Mouse (Mus musculus) hindbrain, embryonic 12.5 days (tissue): ENCODE data around the gene Cgnl1. TPM values are rescaled to one million over a fixed set of nuclear protein-coding genes. Genes with fewer than 3 reads are reported as not detected.

Experiments used
- ATAC-seq: fragments of 200-750 bp; cut with Nextera tagmentation; 2 replicates; pipeline ENCODE4 v1.8.0; 2017; ENCODE audit warnings: moderate TSS enrichment; ENCODE audit not compliant: low FRiP score
- H3K27ac ChIP-seq: fragments of 300-500 bp; sonication (generic); 2 replicates; pipeline ENCODE4 v1.5.1; 2016; ENCODE audit warnings: mild to moderate bottlenecking
- H3K27me3 ChIP-seq: fragments of 300-500 bp; sonication (generic); 2 replicates; pipeline ENCODE4 v1.6.1; 2016; ENCODE audit warnings: mild to moderate bottlenecking
- H3K36me3 ChIP-seq: fragments of 300-500 bp; sonication (generic); 2 replicates; pipeline ENCODE4 v1.6.1; 2016; ENCODE audit warnings: mild to moderate bottlenecking
- H3K4me1 ChIP-seq: fragments of 300-500 bp; sonication (generic); 2 replicates; pipeline ENCODE4 v1.6.1; 2016
- H3K4me2 ChIP-seq: fragments of 300-500 bp; sonication (generic); replicated peaks from 2 replicates; pipeline ENCODE4 v1.6.1; 2016; ENCODE audit warnings: mild to moderate bottlenecking
- H3K4me3 ChIP-seq: fragments of 300-500 bp; sonication (generic); 2 replicates; pipeline ENCODE4 v1.5.1; 2016; ENCODE audit warnings: mild to moderate bottlenecking
- H3K9ac ChIP-seq: fragments of 300-500 bp; sonication (generic); 2 replicates; pipeline ENCODE4 v1.6.1; 2016; ENCODE audit warnings: mild to moderate bottlenecking, moderate library complexity
- H3K9me3 ChIP-seq: fragments of 300-500 bp; sonication (generic); replicated peaks from 2 replicates; pipeline ENCODE4 v1.6.1; 2016; ENCODE audit warnings: mild to moderate bottlenecking
- WGBS: fragments of 180-500 bp; shearing (Covaris S2); methylation state at CpG from one replicate; pipeline ENCODE4 v1.1.7; 2016; 5-methylcytosine and 5-hydroxymethylcytosine counted together
- polyA plus RNA-seq: library from polyadenylated mRNA; unstranded; fragments of >200 nt; fragmentation: Nextera tagmentation; extraction: Ambion mirVana; gene quantifications from 2 replicates; pipeline ENCODE4 v1.2.1, GENCODE M21; 2016

The Cgnl1 gene
- polyA plus RNA-seq = 7.1 and 7.3 TPM in 2 replicates

GRCm38 (mm10) chr9:71770991-71771767, at the start of gene Cgnl1:
Gene Cgnl1, minus strand, starts transcription at chr9:71771602.
- Histone ChIP-seq H3K9me3 (no peaks in the 10 kb centered on the region), H3K36me3 (no peaks in the 10 kb centered on the region), H3K27ac (no peak within 1 kb of the TSS), H3K4me1 (peaks cover 6% of the 10 kb centered on the region; the same call in 1 of the 2 replicates), H3K4me3 (peak within 1 kb of the TSS; percentile 62), H3K27me3 (peaks cover 56% of the 10 kb centered on the region), H3K4me2 (peak within 1 kb of the TSS; percentile 89), H3K9ac (peak within 1 kb of the TSS; percentile 69)
- peak; percentile 85 for ATAC-seq
- under 1% methylated on average over 60 of the region's 67 CpGs for WGBS

- no peak overlapping the region for H3K4me2 ChIP-seq
- 92% methylated on average over 7 of the region's 7 CpGs for WGBS
- H3K9me3 ChIP-seq = no peaks in the 10 kb centered on the region
- no peak overlapping the region for H3K4me3 ChIP-seq
- no peak for ATAC-seq
- no peaks in the 10 kb centered on the region for H3K36me3 ChIP-seq
- H3K4me1 ChIP-seq = no peaks in the 10 kb centered on the region
- no peak overlapping the region for H3K9ac ChIP-seq
- H3K27me3 ChIP-seq = no peaks in the 10 kb centered on the region
- no peak overlapping the region for H3K27ac ChIP-seq
Measured at GRCm38 (mm10) chr9:71818453-71818852, 47.1 kb upstream of the Cgnl1 start.

GRCm38 (mm10) chr9:71816121-71816520, 44.7 kb upstream of the Cgnl1 start:
- Histone ChIP-seq H3K4me3 (no peak overlapping the region), H3K9ac (no peak overlapping the region), H3K4me2 (no peak overlapping the region), H3K9me3 (no peaks in the 10 kb centered on the region), H3K27me3 (no peaks in the 10 kb centered on the region), H3K36me3 (no peaks in the 10 kb centered on the region), H3K27ac (no peak overlapping the region), H3K4me1 (peaks cover 4% of the 10 kb centered on the region; the same call in 1 of the 2 replicates)
- WGBS = 69% methylated on average over 3 of the region's 3 CpGs
- no peak for ATAC-seq

- Histone ChIP-seq H3K36me3 (no peaks in the 10 kb centered on the region), H3K27ac (no peak overlapping the region), H3K9me3 (0 out of 2 replicates have a peak, but pooled peaks cover 2% of the 10 kb centered on the region), H3K4me2 (no peak overlapping the region), H3K9ac (no peak overlapping the region), H3K4me3 (no peak overlapping the region), H3K4me1 (peaks cover 11% of the 10 kb centered on the region; the same call in 1 of the 2 replicates), H3K27me3 (no peaks in the 10 kb centered on the region)
- ATAC-seq = no peak
- WGBS = 86% methylated on average over 3 of the region's 3 CpGs
Measured at GRCm38 (mm10) chr9:71813565-71813964, 42.2 kb upstream of the Cgnl1 start.

GRCm38 (mm10) chr9:71812914-71813313, 41.5 kb upstream of the Cgnl1 start:
- Histone ChIP-seq H3K27ac (no peak overlapping the region), H3K36me3 (no peaks in the 10 kb centered on the region), H3K27me3 (no peaks in the 10 kb centered on the region), H3K9me3 (0 out of 2 replicates have a peak, but pooled peaks cover 2% of the 10 kb centered on the region), H3K9ac (no peak overlapping the region), H3K4me3 (no peak overlapping the region), H3K4me2 (no peak overlapping the region), H3K4me1 (peaks cover 11% of the 10 kb centered on the region; the same call in 1 of the 2 replicates)
- no peak for ATAC-seq
- 44% methylated on average over 4 of the region's 4 CpGs for WGBS

- WGBS = 30% methylated on average over 4 of the region's 4 CpGs
- Histone ChIP-seq H3K9me3 (0 out of 2 replicates have a peak, but pooled peaks cover 2% of the 10 kb centered on the region), H3K36me3 (no peaks in the 10 kb centered on the region), H3K4me3 (no peak overlapping the region), H3K27me3 (no peaks in the 10 kb centered on the region), H3K4me1 (peaks cover 11% of the 10 kb centered on the region; the same call in 1 of the 2 replicates), H3K27ac (0 out of 2 replicates have a peak overlapping the region, but pooled peaks have one; percentile 12), H3K9ac (no peak overlapping the region), H3K4me2 (no peak overlapping the region)
- ATAC-seq = no peak
Measured at GRCm38 (mm10) chr9:71812402-71812801, 41.0 kb upstream of the Cgnl1 start.

GRCm38 (mm10) chr9:71811404-71811803, 40.0 kb upstream of the Cgnl1 start:
- no peak for ATAC-seq
- Histone ChIP-seq H3K27me3 (no peaks in the 10 kb centered on the region), H3K27ac (no peak overlapping the region), H3K36me3 (no peaks in the 10 kb centered on the region), H3K9me3 (0 out of 2 replicates have a peak, but pooled peaks cover 2% of the 10 kb centered on the region), H3K9ac (no peak overlapping the region), H3K4me1 (peaks cover 11% of the 10 kb centered on the region; the same call in 1 of the 2 replicates), H3K4me3 (no peak overlapping the region), H3K4me2 (no peak overlapping the region)
- WGBS = 61% methylated on average over 5 of the region's 5 CpGs

- Histone ChIP-seq H3K9me3 (0 out of 2 replicates have a peak, but pooled peaks cover 2% of the 10 kb centered on the region), H3K4me1 (peaks cover 11% of the 10 kb centered on the region; the same call in 1 of the 2 replicates), H3K27me3 (no peaks in the 10 kb centered on the region), H3K4me3 (no peak overlapping the region), H3K27ac (no peak overlapping the region), H3K36me3 (no peaks in the 10 kb centered on the region), H3K9ac (no peak overlapping the region), H3K4me2 (no peak overlapping the region)
- no peak for ATAC-seq
- WGBS = 80% methylated on average over 2 of the region's 2 CpGs
Measured at GRCm38 (mm10) chr9:71810723-71811122, 39.3 kb upstream of the Cgnl1 start.

- Histone ChIP-seq H3K36me3 (no peaks in the 10 kb centered on the region), H3K4me1 (peaks cover 11% of the 10 kb centered on the region; the same call in 1 of the 2 replicates), H3K4me3 (no peak overlapping the region), H3K9ac (no peak overlapping the region), H3K27ac (no peak overlapping the region), H3K4me2 (peak overlapping the region; percentile 11; the same call in 1 of the 2 replicates), H3K27me3 (no peaks in the 10 kb centered on the region), H3K9me3 (0 out of 2 replicates have a peak, but pooled peaks cover 2% of the 10 kb centered on the region)
- 33% methylated on average over 11 of the region's 11 CpGs for WGBS
- ATAC-seq = no peak
Measured at GRCm38 (mm10) chr9:71808640-71809254, 37.3 kb upstream of the Cgnl1 start.

GRCm38 (mm10) chr9:71807801-71808200, 36.4 kb upstream of the Cgnl1 start:
- Histone ChIP-seq H3K27ac (no peak overlapping the region), H3K27me3 (no peaks in the 10 kb centered on the region)

GRCm38 (mm10) chr9:71806422-71806805, 35.0 kb upstream of the Cgnl1 start:
- no peaks in the 10 kb centered on the region for H3K27me3 ChIP-seq
- no peak overlapping the region for H3K27ac ChIP-seq
- ATAC-seq = peak; percentile 50; the same call in 1 of the 2 replicates
- no peak overlapping the region for H3K4me3 ChIP-seq
- H3K36me3 ChIP-seq = no peaks in the 10 kb centered on the region
- 10% methylated on average over 2 of the region's 2 CpGs for WGBS
- H3K9me3 ChIP-seq = 0 out of 2 replicates have a peak, but pooled peaks cover 2% of the 10 kb centered on the region
- H3K4me2 ChIP-seq = no peak overlapping the region
- H3K9ac ChIP-seq = no peak overlapping the region
- peaks cover 7% of the 10 kb centered on the region; the same call in 1 of the 2 replicates for H3K4me1 ChIP-seq

More at GRCm38 (mm10) chr9:71807801-71808200, 36.4 kb upstream of the Cgnl1 start:
- Histone ChIP-seq H3K4me2 (no peak overlapping the region), H3K9ac (no peak overlapping the region), H3K4me1 (peaks cover 11% of the 10 kb centered on the region; the same call in 1 of the 2 replicates), H3K4me3 (no peak overlapping the region), H3K36me3 (no peaks in the 10 kb centered on the region), H3K9me3 (0 out of 2 replicates have a peak, but pooled peaks cover 2% of the 10 kb centered on the region)
- 64% methylated on average over 4 of the region's 4 CpGs for WGBS
- ATAC-seq = no peak
